Mouse (Mus musculus) liver, embryonic 14.5 days (tissue): ENCODE results near the gene Tm6sf1. TPM values are rescaled to one million over a fixed set of nuclear protein-coding genes. Genes with fewer than 3 reads are reported as not detected.

Experiments
- ATAC-seq: fragments of 200-750 bp; cut with Nextera tagmentation; 2 replicates; pipeline ENCODE4 v1.8.0; 2017; ENCODE audit warnings: moderate number of reproducible peaks, mild to moderate bottlenecking, moderate library complexity; ENCODE audit not compliant: insufficient read depth
- DNase-seq, 3 experiments: peaks; one replicate each; pipeline ENCODE4 v3.0.0-alpha.2; 2012 to 2013; ENCODE audit warnings: low read depth in 3 of 3, low spot score in 3 of 3
- H3K27ac ChIP-seq: fragments of 300-500 bp; sonication (generic); 2 replicates; pipeline ENCODE4 v1.5.1; 2014; ENCODE audit warnings: moderate library complexity, mild to moderate bottlenecking, control low read depth, inconsistent platforms
- H3K27me3 ChIP-seq: fragments of 300-500 bp; sonication (generic); 2 replicates; pipeline ENCODE4 v1.6.1; 2014; ENCODE audit warnings: mild to moderate bottlenecking, low read length, moderate library complexity; ENCODE audit not compliant: control insufficient read depth, insufficient read depth
- H3K36me3 ChIP-seq: fragments of 300-500 bp; sonication (generic); replicated peaks from 2 replicates; pipeline ENCODE4 v1.6.1; 2014; ENCODE audit warnings: low read depth; ENCODE audit not compliant: control insufficient read depth, insufficient read depth
- H3K4me1 ChIP-seq, 2 experiments: fragments of 200-500 bp in 1 of 2; fragments of 300-500 bp in 1 of 2; sonication (generic) in 1 of 2; replicated peaks; 2 replicates each; pipeline ENCODE4 v1.6.1; 2012 to 2014; ENCODE audit warnings: antibody characterized with exemption in 1 of 2, inconsistent platforms in 1 of 2, low read length in 1 of 2; ENCODE audit not compliant: control insufficient read depth in 2 of 2, insufficient read depth in 2 of 2
- H3K4me2 ChIP-seq: fragments of 300-500 bp; sonication (generic); 2 replicates; pipeline ENCODE4 v1.6.1; 2014; ENCODE audit warnings: low read depth, mild to moderate bottlenecking, control low read depth, moderate library complexity
- H3K4me3 ChIP-seq, 2 experiments: fragments of 200-500 bp in 1 of 2; fragments of 300-500 bp in 1 of 2; sonication (generic) in 1 of 2; 2 replicates each; pipeline ENCODE4 v1.5.1; 2012 to 2014; ENCODE audit warnings: low read depth in 2 of 2, low read length in 2 of 2, mild to moderate bottlenecking in 2 of 2, control low read depth in 1 of 2, inconsistent platforms in 1 of 2, moderate library complexity in 1 of 2; ENCODE audit not compliant: insufficient read depth in 1 of 2
- H3K9ac ChIP-seq: fragments of 300-500 bp; sonication (generic); replicated peaks from 2 replicates; pipeline ENCODE4 v1.6.1; 2014; ENCODE audit warnings: mild to moderate bottlenecking, control low read depth, moderate library complexity
- H3K9me3 ChIP-seq: fragments of 300-500 bp; sonication (generic); 2 replicates; pipeline ENCODE4 v1.6.1; 2016; ENCODE audit warnings: low read length, mixed read lengths; ENCODE audit not compliant: control insufficient read depth
- CTCF ChIP-seq: IDR thresholded peaks from 2 replicates; pipeline ENCODE4 v1.5.1; 2016; ENCODE audit warnings: antibody characterized with exemption, low read depth, control low read depth
- EP300 ChIP-seq: IDR thresholded peaks from 2 replicates; pipeline ENCODE4 v1.6.1; 2016; ENCODE audit warnings: antibody characterized with exemption, low read depth
- WGBS: fragments of 180-500 bp; shearing (Covaris S2); extraction: QIAGEN DNeasy Blood & Tissue Kit; methylation state at CpG from one replicate; pipeline ENCODE4 v1.1.7; 2014; ENCODE audit not compliant: insufficient replicate concordance; 5-methylcytosine and 5-hydroxymethylcytosine counted together
- polyA plus RNA-seq, 2 experiments: library from polyadenylated mRNA; depleted of rRNA in 1 of 2; stranded (reverse) in 1 of 2; unstranded in 1 of 2; fragments of >200 nt; fragmentation: Nextera tagmentation in 1 of 2; extraction: Ambion mirVana in 1 of 2; gene quantifications; 2 replicates each; pipeline versions ENCODE4 v1.2.1 to v1.2.3; 2012 to 2014

The Tm6sf1 gene
- polyA plus RNA-seq, 2 experiments: 7.9 to 9.4 TPM

DNA sequence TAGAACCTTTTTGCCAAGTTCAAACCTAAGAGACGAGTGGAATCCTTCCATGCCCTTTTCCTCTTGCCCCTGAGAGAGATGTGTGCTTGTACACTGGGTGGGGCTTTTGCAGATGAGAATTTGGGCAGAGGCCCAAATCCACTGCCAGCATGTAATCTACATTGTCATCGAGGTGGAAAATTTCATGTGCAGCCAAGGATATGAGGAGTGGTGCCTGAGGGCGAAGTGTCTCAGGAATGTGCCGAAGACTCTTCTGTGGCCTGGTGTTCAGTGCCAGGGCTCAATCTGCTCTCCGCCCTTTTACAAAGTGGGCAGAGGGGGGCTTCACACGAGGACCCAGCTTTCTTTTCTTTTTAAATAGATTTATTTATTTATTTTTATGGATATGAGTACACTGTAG lies 15.8 kb downstream of the Tm6sf1 start:
- DNase-seq (no peak), ATAC-seq (no peak)
- Histone ChIP-seq H3K9ac (no peak overlapping the region), H3K4me2 (no peak overlapping the region), H3K27ac (no peak overlapping the region), H3K4me1 (no peaks in the 10 kb centered on the region), H3K4me3 (no peak overlapping the region), H3K9me3 (no peaks in the 10 kb centered on the region), H3K27me3 (peaks cover 5% of the 10 kb centered on the region), H3K36me3 (no peaks in the 10 kb centered on the region)
- TF ChIP-seq CTCF (no peak), EP300 (no peak)
- 64% methylated on average over 6 of the region's 6 CpGs for WGBS

- no peak for DNase-seq
- Histone ChIP-seq H3K9me3 (no peaks in the 10 kb centered on the region), H3K4me3 (no peak overlapping the region), H3K27ac (no peak overlapping the region), H3K4me1 (no peaks in the 10 kb centered on the region), H3K36me3 (no peaks in the 10 kb centered on the region), H3K4me2 (no peak overlapping the region), H3K27me3 (peaks cover 5% of the 10 kb centered on the region), H3K9ac (no peak overlapping the region)
- WGBS: 67% methylated on average over 9 of the region's 9 CpGs
- TF ChIP-seq EP300 (no peak), CTCF (no peak)
- ATAC-seq: no peak
Measured at GRCm38 (mm10) chr7:81875372-81875771, 16.6 kb downstream of the Tm6sf1 start.

- Histone ChIP-seq H3K27ac (no peak overlapping the region), H3K27me3 (peaks cover 3% of the 10 kb centered on the region; the same call in 1 of the 2 replicates), H3K9me3 (no peaks in the 10 kb centered on the region), H3K4me2 (no peak overlapping the region), H3K9ac (no peak overlapping the region), H3K4me1 (no peaks in the 10 kb centered on the region), H3K4me3 (no peak overlapping the region), H3K36me3 (no peaks in the 10 kb centered on the region)
- DNase-seq (no peak), ATAC-seq (no peak)
- 59% methylated on average over 5 of the region's 5 CpGs for WGBS
- TF ChIP-seq EP300: no peak
- TF ChIP-seq CTCF: no peak
Measured at GRCm38 (mm10) chr7:81880286-81880685, 21.5 kb downstream of the Tm6sf1 start.

DNA sequence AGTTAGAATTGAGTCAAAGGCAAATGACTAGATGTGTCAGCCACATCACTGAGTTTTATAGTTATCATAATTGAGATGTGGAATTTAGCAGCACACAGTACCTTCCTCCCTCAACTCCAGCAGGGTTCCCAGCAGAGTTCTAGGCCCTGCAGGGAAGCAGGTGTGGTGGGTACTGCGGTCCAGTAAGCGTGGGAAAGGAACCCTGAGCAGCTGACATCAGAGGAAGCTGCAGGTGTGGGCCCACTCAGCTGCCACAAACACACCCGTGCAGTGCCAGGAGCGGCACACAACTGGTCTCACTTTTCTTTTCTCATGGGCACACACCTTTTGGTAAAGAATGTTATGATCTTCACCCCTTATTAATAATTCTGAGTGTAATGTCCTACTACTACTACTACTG lies 22.0 kb downstream of the Tm6sf1 start:
- Histone ChIP-seq H3K9me3 (no peaks in the 10 kb centered on the region), H3K27ac (no peak overlapping the region), H3K36me3 (no peaks in the 10 kb centered on the region), H3K27me3 (peaks cover 3% of the 10 kb centered on the region; the same call in 1 of the 2 replicates), H3K4me1 (no peaks in the 10 kb centered on the region), H3K4me3 (no peak overlapping the region), H3K9ac (no peak overlapping the region), H3K4me2 (no peak overlapping the region)
- DNase-seq: no peak
- 72% methylated on average over 4 of the region's 4 CpGs for WGBS
- no peak for ATAC-seq
- TF ChIP-seq EP300 (no peak), CTCF (no peak)

GRCm38 (mm10) chr7:81881600-81881999 lies 22.8 kb downstream of the Tm6sf1 start:
- no peak overlapping the region for H3K4me2 ChIP-seq
- no peak overlapping the region for H3K9ac ChIP-seq
- peaks cover 3% of the 10 kb centered on the region; the same call in 1 of the 2 replicates for H3K27me3 ChIP-seq
- H3K27ac ChIP-seq: no peak overlapping the region
- no peak for TF ChIP-seq EP300
- no peak overlapping the region for H3K4me3 ChIP-seq
- no peaks in the 10 kb centered on the region for H3K4me1 ChIP-seq
- DNase-seq (no peak), ATAC-seq (no peak)
- no peaks in the 10 kb centered on the region for H3K36me3 ChIP-seq
- H3K9me3 ChIP-seq: no peaks in the 10 kb centered on the region
- WGBS: 59% methylated on average over 3 of the region's 3 CpGs
